Mouse (Mus musculus) mature B cell (primary cell): Measurements from ENCODE around the gene Sephs2.

Experiments used
- in situ Hi-C: fragments of 300-500 bp; cut with MboI; formaldehyde crosslinking; loops from 2 replicates; pipeline ENCODE4 v1.14.3; 2019

Sephs2 gene

DNA sequence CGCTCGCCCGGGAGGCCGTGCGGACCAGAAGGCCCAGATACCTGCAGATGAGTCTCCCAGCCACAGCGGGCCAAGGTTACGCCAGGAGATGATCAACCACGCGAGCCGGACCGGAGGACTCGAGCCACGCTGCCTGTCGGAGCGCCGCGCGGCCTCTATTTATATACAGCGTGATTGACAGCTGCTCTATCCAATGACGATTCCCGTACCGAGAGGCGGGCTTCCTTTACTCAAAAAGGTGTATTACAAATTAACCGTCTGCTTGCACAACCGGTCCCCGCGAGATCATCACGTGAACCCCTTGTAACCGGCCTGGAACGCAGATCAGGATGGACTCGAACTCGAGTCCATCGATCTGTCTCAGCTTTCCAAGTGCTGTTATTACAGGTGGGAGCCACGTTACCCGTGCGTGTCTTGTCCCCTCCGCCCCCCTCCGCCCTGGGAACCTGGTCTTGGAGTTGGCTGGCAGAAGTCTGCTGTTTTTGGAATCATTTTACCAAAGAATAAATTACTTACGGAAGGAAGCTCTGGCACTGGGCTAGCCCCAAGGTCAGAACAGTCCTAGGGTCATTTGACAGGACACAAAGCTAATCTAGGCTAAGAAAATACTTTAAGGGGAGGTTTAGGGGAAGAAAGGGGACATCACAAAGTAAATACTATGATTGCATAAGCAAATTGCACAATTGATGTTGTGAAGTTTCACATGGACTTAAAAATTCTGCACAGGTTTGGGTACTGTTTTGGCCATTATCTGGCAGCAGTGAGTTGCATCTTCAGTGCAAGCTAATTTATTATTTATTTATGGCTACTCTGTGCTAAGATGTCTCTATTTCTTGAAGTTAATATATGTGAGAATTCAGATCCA is at the start of gene Sephs2:
Gene Sephs2 (minus strand): TSS at position 131 of the 865 bp plus-strand sequence.
- in situ Hi-C loops: no loop called here

DNA sequence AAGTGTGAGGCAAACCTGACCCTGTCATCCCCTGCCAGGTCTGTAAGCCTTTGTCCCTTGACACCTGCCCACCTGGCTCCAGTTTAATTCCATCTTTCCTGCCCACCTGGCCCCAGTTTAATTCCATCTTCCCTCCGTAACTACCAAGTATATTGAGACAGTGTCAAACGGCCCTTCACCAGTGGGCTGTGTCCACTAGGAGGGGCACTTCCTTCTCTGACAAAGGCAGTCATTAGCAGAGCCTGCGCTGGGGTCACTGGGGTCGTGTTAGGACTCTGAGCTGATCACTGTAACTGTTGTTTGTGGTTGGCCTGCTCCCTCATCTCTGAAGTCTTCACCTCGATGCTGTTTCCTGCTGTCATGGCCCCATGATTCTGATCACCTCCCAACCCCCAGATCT is 48.2 kb upstream of the Sephs2 start:
- in situ Hi-C loops: no loop called here

DNA sequence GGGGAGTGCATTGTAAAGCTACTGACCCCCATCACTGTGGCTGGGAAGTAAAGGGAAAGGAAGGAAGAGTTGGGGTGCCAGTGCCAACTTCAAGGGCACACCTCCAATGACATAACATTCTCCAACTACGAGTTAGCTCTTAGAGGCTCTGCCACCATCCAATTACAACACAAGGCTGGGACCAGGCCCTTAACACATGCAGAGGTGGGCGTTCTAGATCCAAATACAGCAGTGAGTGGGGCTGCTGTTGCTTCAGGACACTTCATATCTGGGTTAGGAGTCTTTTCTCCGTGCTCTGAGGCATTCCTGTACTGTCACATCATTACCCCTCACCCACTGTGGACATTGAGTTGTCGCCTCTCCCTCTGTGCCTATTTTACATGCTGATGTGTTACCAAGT is 47.3 kb upstream of the Sephs2 start:
- in situ Hi-C loops: no loop called here

DNA sequence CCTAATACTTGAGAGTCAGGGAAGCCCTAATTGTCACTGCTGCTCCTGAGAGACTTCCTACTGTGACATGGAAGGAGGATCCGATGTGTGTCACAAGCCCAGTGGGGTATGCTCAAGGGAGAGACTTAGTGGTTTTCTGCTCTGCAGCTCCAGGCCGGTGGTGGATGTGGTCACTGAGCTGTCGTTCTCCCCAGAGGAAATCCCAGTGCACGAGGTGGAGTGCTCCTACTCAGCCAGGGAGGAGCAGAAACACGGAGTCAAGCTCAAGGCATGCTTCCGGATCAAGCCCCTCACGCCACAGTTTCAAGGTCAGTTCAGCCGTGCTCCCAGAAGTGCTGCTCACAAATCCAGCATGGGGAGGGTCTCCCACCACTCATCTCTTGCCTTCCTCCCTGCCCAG is 40.1 kb upstream of the Sephs2 start:
- in situ Hi-C loops: no loop called here

DNA sequence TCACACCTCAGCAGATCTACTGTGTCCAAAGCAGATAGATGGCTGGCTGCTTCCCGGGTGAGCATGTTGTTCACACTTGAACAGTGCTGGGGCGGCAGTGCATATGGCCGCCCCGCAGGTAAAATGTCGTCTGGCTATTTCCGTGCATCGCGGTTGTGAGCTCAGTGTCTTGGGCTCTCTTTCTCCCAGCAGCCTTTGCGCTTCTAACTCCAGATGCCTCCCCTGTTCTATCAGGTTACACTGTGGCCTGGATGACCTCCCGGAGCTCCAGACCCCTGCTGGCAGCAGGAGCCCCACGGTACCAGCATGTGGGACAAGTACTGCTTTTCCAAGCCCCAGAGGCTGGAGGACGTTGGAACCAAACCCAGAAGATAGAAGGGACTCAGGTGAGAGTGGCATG is 36.1 kb upstream of the Sephs2 start:
- in situ Hi-C loops: no loop called here

DNA sequence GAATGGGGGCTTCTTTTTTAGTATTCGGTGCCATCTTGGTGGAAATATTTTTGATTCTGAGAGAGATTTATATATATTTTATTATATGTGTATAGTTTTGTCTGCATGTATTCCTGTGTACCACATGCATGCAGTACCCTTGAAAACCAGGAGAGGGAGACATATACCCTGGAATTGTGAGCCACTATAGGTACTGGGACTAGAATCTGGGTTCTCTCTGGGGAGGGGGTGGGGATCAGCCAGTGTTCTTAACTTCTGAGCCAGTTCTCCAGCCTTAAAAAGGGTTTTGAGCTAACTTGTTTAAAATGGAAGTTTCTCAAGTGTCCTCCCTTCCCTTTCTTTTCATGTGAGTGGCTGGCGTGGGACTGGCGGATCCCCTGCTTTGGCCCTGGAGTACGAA is 35.0 kb upstream of the Sephs2 start:
- in situ Hi-C loops: no loop called here

DNA sequence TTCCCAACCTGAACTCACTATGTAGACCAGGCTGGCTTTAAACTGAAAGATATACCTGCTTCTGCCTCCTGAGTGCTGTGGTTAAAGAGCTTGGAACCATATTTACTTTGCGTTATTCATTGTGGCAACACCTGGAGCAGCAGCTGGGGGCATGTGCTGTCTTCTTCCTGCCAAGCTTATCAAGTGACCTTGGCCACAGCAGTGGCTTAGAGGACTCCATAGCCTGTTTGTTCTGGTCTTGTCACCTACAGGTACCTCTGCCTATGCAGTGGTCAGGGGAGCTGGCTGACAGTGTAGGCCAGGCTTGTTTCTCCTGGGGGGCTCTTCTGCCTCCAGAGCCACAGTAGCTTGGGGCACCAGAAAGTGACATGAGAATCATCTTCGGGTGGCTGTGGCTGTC is 34.6 kb upstream of the Sephs2 start:
- in situ Hi-C loops: no loop called here

DNA sequence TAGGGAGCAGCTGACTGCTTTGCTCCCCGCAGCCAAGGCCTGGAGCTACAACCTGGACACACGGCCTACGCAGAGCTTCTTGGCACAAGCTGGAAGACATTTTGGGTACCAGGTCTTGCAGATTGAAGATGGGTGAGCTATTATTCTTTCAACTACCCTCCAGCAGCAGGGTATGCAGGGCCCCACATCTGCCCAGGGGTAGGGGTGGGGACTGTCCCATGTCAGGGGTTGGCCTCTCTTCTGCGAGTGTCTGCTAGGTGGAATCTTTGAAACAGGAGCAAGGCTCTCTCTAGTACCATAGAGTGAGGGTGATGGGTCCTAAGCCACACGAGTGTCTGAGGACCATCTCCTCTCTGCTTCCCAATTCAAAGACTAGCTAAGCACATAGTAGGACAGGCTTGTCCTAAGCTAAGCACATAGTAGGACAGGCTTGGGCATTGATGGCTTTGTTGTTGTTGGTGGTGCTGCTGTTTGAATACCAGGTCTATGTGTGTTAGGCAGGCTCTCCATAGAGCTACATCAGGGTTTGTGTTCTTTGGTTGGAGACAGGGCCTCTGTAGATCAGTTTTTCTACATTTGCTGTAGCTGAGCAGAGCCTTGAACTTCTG is 23.8 kb upstream of the Sephs2 start:
- in situ Hi-C loops: no loop called here

DNA sequence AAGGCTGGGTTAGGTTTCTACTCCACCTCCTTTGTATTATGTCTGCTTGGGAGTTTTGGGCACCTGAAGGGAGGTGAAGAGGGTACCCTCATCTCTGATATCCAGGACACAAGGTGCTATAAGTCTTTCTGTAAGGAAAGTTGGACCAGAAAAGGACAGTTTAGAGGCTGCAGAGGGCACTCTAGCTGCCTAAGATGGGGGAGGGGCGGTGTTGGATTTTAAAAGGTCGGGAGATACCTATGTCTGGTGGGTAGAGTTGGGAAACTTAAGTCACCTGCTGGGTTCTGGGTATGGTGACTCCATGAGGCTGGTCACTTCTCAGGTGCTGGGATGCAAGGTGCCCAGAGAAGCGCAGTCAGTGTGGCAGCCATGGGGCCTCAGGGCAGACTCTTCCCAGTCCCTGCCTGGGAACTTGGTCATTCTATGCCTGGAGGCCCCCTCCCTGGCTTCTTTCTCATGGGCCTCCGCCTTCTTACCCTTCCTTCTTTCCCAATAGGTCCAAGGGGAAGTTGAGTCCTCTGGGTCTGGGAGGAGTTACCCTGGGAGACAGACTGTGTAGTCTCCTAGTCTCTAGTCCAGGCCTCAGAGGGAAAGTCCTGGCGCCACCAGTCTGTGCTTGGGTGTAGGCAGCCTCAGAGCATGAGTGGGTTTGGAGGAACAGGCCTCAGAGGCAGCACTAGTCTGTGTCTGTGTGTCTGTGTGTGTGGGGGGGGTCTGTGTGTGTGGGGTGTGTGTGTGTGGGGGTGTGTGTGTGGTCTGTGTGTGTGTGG is 23.1 kb upstream of the Sephs2 start:
- in situ Hi-C loops: no loop called here

DNA sequence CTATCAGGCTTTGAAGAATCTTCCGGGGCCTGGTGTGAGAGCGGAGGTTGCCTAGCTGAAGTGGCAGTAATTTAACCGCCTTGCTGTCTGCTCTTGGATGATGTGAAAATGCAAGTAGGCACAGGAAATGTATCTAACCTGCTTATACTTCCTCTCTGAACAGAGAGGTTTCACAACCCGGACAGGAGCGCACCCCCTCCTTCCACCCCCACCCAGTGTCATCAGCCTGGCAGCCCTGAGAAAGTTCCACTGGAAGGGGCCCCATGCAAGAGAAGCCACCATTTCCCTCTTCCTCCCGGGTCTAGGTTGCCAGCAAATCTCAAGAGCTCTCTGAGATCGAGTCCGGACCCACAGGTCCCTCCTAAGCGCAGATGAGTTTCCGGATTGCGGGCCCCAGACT is 22.2 kb upstream of the Sephs2 start, which contains the start of gene Itgal:
Gene Itgal (plus strand): TSS at position 163 of the 400 bp plus-strand sequence.
- in situ Hi-C loops: no loop called here

DNA sequence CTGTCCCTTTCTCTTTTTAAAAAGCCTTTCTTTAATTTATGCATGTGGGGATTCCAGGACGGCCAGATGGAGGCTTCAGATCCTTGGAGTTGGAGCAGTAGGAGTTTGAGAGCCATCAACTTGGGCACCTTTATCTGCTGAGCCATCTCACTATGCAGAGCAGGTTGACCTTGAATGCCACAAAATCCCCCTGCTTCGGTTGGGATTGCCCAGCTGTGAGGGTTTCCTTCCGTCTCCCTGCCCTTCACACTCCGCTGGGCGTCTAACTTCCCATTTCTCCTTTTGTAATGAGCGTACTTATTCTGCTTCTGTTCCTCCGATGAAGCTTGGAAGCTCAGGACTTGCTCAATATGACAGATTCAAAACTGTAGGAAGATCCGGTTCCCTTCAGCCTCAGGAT is 16.3 kb upstream of the Sephs2 start:
- in situ Hi-C loops: no loop called here

DNA sequence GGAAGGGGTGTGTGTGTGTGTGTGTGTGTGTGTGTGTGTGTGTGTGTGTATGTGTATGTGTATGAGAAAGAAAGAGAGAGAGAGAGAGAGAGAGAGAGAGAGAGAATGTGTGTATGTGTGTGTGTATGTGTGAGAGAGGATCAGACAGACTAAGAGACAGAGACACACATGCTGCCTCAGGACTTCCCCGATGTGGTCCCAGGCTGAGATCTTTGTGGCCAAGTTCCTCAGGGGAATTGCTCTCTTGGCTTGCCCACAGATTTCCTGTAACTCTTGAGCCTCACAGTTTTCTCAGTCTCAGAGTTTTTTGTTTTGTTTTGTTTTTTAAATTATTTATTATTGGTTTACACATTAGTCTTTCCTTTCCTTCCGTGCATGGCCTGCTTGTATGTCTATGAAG is 15.5 kb upstream of the Sephs2 start:
- in situ Hi-C loops: no loop called here

DNA sequence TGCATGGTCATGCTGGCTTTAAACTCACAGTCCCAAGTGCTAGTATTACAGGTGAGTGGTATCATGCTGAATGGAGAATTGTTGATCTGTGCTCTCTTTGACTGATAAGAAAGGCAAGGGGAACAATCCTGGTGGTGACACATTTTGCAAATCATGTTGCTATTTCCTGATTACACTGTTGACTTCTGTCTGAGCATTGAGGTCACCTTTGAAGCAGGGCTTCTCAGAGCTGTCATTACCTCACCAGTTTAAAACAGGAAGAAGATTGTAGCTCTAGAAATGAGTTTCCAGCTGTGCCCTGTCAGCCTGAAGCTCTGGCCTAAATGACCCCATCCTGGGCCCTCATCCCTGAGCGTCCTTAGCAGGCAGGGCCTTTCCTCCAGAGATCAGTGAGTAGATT is 14.1 kb upstream of the Sephs2 start:
- in situ Hi-C loops: no loop called here

DNA sequence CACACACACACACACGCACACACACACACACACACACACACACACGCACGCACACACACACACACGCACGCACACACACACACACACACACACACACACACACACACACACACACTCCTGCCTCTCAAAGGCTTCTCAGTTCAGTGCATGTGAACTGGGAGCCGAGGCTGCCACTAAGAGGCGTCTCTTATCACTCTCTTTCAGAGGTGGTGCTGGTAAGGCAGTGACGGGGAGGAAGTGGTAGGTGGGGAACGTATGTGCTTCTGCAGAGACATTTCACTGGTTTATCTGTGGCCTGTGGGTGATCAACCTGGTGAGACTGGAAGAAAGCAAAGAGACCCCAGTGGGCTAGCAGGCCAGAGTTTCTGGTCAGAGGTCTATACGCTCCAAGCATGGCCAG is 11.3 kb upstream of the Sephs2 start:
- in situ Hi-C loops: no loop called here

DNA sequence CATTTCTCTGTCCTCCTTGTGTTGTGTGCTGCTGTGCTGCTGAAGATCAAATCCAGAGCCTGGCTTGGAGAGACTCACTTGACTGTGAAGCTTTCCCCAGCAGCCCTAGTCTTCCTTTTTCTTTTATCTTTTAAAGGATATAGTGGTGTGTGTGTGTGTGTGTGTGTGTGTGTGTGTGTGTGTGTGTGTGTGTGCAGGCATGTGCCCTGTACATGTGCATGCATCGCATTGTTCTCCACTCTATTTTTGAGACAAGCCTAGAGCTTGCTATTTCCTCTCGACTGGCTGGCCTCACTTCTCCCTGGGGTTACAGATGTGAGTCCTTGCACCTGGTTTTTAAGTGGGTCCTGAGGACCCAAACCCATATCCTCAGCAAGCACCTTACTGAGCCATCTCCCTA is 8.3 kb upstream of the Sephs2 start:
- in situ Hi-C loops: no loop called here

DNA sequence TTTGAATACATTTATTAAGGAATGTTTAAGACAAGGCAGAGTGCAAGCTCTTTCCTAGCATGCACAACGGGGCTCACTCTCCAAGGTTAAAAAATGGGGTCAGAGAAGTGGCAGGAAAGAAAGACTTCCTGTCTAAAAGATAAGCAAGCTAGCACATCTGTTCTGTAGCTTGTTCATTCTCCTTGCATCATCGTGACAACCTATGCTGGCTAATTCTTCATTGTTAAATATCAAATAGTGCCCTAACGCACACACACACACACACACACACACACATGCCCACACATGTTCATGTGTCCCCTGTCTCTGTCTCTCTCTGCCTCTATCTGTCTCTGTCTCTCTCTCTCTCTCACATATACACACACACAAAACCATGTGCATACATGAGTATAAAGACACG is 7.3 kb upstream of the Sephs2 start:
- in situ Hi-C loops: no loop called here

DNA sequence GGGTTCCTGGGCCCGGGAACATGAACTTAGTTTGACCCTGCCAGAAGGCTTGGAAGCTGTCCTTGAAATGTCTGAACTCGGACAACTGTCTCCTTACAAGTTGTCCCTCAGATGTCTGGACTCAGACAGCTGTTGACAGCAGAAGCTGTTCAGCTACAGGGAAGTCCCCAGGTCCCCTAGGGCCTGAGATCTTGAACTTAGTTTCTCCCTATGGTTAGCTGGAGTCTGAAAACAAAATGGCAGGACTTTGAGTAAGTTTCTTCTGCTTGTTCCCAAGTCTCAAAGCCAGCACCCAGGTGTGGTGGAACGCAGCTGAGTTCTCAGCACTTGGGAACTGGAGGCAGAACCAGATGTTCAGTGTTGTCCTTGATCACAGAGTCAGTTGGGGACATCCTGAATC is 6.2 kb upstream of the Sephs2 start:
- in situ Hi-C loops: no loop called here

DNA sequence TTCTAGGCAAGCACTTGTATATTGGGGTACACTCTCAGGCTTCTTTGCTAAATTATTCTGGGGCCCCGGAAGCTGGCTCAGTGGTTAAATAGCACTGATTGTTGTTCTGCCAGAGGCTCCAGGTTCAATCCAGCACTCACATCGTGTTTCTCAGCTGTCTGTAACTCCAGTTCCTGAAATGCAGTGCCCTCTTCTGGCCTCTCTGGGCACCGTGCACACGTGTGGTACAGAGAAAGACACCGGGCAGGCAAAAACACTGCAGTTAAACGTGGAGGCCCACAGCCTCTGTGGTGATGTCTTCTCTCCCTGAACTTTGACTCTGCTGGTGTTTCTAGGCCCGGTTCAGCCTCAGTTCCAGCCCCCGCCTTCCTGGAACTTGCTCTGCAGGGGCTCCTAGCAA is 4.5 kb upstream of the Sephs2 start:
- in situ Hi-C loops: no loop called here

DNA sequence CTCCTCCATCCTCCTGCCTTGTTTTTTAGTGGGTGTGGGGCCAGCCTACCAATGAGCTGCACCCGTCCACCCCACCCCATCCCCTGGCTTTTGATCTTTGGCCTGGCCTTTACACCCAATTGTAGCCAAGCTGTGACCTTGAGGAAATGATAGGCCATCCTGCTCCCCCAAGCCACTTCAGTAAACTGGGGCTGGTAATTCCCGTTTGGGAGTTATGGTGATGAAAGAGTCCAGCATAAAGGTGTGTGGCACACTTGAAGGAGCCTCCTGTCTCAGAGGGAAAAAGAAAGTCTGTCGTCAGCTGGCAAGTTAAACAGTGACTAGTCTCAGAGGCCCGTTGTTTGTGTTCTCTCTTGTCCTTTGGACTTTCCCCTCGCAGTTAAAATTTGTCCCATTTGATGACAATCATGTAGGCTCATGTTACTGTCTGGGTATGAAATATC is 2.7 kb upstream of the Sephs2 start:
- in situ Hi-C loops: no loop called here

DNA sequence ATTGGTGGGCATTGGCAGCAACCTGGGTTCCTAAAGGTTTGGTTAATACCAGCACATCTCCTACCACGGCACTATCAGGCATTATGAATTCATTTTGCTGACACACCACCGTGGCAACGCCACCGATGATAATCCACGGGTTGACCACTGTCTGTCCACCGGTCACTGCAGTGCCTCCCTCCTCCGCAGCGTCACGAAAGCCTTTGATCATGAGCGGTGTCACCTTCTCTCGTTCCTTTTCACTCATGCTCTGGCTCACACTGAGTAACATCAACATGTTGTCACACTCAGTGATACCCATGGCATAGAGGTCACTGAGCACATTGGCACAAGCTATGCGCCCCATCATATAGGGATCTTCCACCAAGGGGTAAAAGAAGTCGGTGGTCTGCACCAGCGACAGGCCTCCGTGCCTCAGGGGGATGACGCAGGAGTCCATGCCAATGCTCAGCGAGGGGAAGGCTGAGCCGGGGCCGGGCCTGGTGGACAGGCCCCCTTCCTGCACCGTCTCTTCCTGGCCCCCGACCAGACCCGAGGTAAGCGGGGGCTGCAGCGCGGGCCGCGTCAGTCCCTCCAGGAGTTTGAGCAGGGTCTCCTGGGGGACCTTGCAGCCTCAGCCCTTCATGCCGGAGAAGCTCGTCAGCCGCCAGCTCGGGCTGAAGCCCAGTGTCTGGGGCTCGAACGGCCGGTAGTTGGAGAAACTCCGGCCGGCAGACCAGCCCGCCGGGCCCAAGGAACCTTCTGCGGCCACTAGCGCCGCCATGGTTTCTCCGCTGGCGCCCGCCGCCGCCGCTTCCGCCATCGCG is 534 bp downstream of the Sephs2 start:
- in situ Hi-C loops: no loop called here

DNA sequence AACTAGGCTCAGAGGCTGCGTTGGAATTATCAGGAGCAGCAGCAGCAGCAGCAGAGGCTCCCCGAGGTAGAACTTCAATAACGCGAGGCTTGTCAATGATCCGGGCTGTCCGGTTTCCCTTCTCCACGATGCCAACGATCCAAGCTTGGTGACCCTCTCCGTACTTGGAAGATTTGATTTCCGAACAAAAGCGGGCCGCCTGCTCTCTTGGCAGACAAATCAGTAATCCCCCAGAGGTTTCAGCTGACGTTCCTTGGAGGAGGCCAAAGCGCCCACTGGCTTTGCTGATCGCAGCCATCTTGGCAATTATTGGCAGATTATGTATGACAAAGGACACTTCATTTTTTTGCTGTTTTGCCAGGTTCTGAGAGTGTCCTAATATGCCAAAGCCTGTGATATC is 1.3 kb downstream of the Sephs2 start:
- in situ Hi-C loops: no loop called here

DNA sequence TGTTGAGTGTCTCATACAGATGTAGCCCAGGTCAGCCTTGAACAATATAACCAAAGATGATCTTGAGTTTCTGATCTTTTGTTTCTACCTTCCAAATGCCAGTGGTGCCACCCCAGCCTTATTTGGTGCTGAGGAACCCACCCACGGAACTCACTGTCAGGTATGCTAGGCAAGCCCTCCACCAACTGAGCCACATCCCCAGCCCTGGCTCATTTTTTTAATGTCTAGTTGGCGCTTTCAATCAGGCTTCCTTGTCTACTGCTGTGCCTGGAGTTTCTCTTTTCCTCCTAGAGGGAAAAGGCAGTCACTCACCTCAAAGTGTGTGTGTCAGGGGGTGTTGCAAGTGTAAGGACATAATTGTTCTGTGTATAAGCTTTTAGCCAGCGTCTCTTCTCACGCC is 2.8 kb downstream of the Sephs2 start:
- in situ Hi-C loops: no loop called here
